Mouse (Mus musculus): ENCODE results near the gene Zfp748.

The Zfp748 gene

DNA sequence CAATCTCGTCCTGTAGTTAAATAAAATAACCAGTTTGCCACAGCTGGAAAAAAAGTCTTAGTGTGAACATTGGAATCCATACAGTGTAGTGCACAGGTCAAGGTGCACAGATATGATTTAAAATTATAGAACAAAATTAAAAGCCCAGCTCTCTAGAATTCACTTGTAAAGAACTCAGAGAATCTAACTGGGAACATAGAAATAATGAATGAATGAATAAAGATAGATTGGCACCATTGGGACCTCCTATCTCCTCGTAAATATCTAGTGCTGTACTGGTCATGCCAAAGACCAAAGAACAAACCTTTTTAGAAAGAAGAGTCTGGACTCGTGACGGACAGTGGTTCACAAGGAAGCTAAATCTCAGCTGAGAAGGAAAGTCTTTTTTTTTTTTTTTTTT, at the start of gene Zfp748:
Zfp748 (minus strand) TSS at position 101 of the 400 bp plus-strand sequence.
- no peak for DNase-seq (ENCODE audit: low spot score)

GRCm38 (mm10) chr13:67572591-67573189, 19.1 kb upstream of the Zfp748 start:
- no peak for DNase-seq (ENCODE audit: low spot score)

DNA sequence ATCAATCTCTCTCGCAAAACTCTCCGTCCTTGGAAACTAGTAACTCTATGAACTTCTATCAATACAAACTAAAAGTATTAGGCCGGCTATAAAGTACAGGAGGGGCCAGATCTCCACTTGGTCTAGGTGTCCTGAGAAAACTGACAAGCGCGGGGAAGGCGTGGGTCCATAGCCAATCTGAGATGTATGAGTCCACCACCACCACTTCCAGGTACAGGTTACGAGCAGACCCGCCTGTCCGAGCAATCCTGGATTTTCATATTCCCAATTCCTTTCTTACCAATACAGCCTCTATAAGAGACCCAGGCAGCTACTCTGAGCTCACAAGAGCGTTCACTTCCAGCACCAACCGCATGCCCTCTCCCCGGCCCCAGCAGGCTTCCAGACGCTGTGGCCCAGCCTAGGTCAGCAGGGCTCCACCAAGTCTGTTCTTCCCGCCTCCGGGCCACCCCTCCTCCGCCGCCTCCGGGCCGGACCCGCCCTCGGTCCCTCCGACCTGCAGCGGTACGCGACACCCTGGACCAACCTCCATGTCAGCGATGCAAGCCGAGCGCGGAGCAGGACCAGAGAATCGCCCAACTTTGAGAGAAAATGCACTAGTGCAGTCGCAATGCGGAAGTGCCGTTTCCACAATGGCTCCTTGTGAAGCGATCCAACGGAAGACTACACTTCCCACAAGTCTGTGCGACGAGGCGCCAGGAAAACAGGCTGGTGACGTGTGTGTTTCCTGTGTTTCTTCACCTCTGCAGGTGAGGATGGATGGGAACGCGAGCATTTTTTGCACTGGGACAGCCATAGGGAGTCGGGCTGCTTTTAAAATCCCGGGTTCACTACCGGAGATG, 904 bp downstream of the Zfp748 start:
- peak; percentile 89 for DNase-seq (ENCODE audit: low spot score)

DNA sequence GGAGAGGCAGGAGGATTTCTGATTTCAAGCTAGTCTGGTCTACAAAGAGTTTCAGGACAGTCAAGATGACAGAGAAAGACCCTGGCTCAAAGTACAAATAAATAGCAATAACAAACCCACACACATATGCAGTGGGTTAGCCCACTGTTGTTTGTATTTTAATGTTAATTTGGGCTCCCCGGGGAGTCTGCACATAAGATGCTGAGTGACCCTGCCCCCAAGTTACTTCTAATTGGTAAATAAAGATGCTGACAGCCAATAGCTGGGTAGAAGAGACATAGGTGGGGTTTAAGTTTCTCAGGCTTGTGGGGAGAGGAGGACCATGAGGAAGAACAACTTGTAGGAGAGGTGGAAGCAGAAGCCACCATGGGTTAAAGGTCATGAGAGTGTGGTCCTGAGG, 7.7 kb downstream of the Zfp748 start:
- DNase-seq (ENCODE audit: low spot score), result no peak

GRCm38 (mm10) chr13:67527049-67527730, 26.4 kb downstream of the Zfp748 start:
- DNase-seq (ENCODE audit: low spot score), result no peak

- peak; percentile 93 for DNase-seq (ENCODE audit: low spot score)
Measured at GRCm38 (mm10) chr13:67525753-67526410, 27.7 kb downstream of the Zfp748 start, which contains the start of the genes Gm26965 and Zfp87. TSS of gene Gm26965 (minus strand) at chr13:67526151. TSS of gene Zfp87 (minus strand) at chr13:67526177.

- DNase-seq (ENCODE audit: low spot score), result no peak
Measured at GRCm38 (mm10) chr13:67500908-67501307, 52.7 kb downstream of the Zfp748 start.

- peak; percentile 90 for DNase-seq (ENCODE audit: low spot score)
Measured at GRCm38 (mm10) chr13:67500084-67500719, 53.4 kb downstream of the Zfp748 start, which contains the start of gene Zfp58. TSS of gene Zfp58 (minus strand) at chr13:67500555.

DNA sequence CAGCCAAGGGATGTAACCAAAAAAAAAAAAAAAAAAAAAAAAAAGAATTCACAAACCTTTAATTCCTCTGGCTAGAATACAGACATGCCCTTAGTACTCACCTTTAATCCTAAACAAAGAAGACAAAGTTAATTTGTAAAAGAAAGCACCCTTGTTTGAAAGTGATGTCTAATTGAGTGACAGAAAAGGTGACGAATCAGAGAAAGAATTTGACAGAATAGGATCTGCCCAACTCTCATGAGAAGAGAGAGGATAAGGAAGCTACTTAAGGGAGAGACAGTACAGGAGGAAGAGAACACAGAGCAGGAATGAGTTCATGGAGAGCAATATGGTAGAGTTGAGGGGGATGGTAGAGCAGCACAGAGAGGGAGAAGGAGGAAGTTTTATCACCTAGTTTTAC, 58.0 kb downstream of the Zfp748 start:
- DNase-seq (ENCODE audit: low spot score), result no peak

Measured in layer of hippocampus, adult 11-12 months (tissue).